Comparison of ENCODE assay signal across 18 mouse cellular contexts in the genomic region with DNA sequence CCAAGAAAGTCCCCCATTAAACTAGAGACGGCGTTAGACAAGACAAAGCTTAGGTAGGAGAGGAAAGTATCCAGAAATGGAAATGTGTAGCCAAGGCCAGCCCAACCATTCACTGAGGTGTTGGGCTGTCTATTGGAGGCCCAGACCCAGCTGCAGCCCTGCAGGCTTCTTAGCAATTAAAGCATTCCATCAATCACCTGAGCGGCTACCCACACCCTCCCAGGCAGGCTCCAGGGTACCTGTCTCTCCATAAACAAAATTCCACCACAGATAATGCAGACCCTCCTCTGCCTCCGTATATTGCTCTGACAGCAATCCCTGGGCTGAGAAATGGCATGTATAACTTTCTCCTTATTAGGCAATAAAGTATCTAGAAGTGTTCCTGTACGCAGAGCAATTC.
DNase-seq lines count a peak whose midpoint lies in the region; ATAC-seq and TF ChIP-seq lines count a peak whose summit lies in the region.
"Had no signal": no experiment of that assay in that cellular context is flagged by ENCODE, and none has a peak within 500 bp of the region (broad histone marks: within the 10 kb centered on the region; RNA-seq: fewer than 3 reads in every experiment).

No protein-coding gene starts in this region.

- peak; percentile 27 for DNase-seq in embryo, embryonic 11 days
- no peak for DNase-seq in embryo, embryonic 10.5 days (ENCODE audit: low spot score)
- no peak for DNase-seq in stomach, postnatal 0 days (ENCODE audit: low spot score)
- DNase-seq in cerebellum, adult 11-12 months: no peak
- DNase-seq in gastrocnemius, postnatal 14 days: no peak
- DNase-seq: adrenal gland, postnatal 10 days; cerebellum, adult 11 months; cerebellum, adult 9-11 months; cerebellum, postnatal 36 days; gastrocnemius, postnatal 25 days; heart, postnatal 36 days had no signal

- H3K27ac ChIP-seq in stomach, embryonic 14.5 days (ENCODE audit: low read length): peak overlapping the region; percentile 74
- H3K27ac ChIP-seq in stomach, postnatal 0 days (replicated peaks): no peak overlapping the region
- H3K27ac ChIP-seq in neural tube, embryonic 15.5 days (replicated peaks): no peak overlapping the region
- H3K27ac ChIP-seq: embryonic facial prominence, embryonic 13.5 days; forebrain, embryonic 12.5 days; hindbrain, embryonic 15.5 days had no signal

- no peak for TF ChIP-seq CTCF in stomach, postnatal 0 days (IDR thresholded peaks at IDR 0.05; ENCODE audit: low read depth)

- H3K4me3 ChIP-seq in stomach, embryonic 14.5 days (ENCODE audit: low read depth, low read length): no peak overlapping the region
- no peak overlapping the region for H3K4me3 ChIP-seq in stomach, postnatal 0 days (ENCODE audit: low read depth, low read length)
- H3K4me3 ChIP-seq in neural tube, embryonic 15.5 days (replicated peaks): no peak overlapping the region
- H3K4me3 ChIP-seq: embryonic facial prominence, embryonic 13.5 days; forebrain, embryonic 12.5 days; heart, embryonic 12.5 days; hindbrain, embryonic 15.5 days had no signal

- H3K27me3 ChIP-seq in stomach, embryonic 14.5 days (ENCODE audit: control insufficient read depth, insufficient read depth, low read length): no peaks in the 10 kb centered on the region
- H3K27me3 ChIP-seq in stomach, postnatal 0 days (ENCODE audit: control insufficient read depth, insufficient read depth, low read length): no peaks in the 10 kb centered on the region
- no peaks in the 10 kb centered on the region for H3K27me3 ChIP-seq in neural tube, embryonic 15.5 days (replicated peaks)
- H3K27me3 ChIP-seq: embryonic facial prominence, embryonic 13.5 days; forebrain, embryonic 12.5 days; heart, embryonic 12.5 days; hindbrain, embryonic 15.5 days had no signal

- H3K9me3 ChIP-seq in stomach, embryonic 14.5 days (ENCODE audit: control insufficient read depth, low read depth, low read length): no peaks in the 10 kb centered on the region
- H3K9me3 ChIP-seq in stomach, postnatal 0 days (ENCODE audit: control insufficient read depth, low read length): no peaks in the 10 kb centered on the region
- H3K9me3 ChIP-seq in neural tube, embryonic 15.5 days (replicated peaks): no peaks in the 10 kb centered on the region
- H3K9me3 ChIP-seq: embryonic facial prominence, embryonic 13.5 days; forebrain, embryonic 12.5 days; heart, embryonic 12.5 days; hindbrain, embryonic 15.5 days had no signal

- intact Hi-C loops in gastrocnemius, postnatal 14 days (cut with DNase I; ENCODE audit: low total_unique reads): no loop called here

- no peak overlapping the region for H3K9ac ChIP-seq in stomach, embryonic 14.5 days (replicated peaks; ENCODE audit: low read depth, low read length)
- no peak overlapping the region for H3K9ac ChIP-seq in stomach, postnatal 0 days (ENCODE audit: low read length)
- no peak overlapping the region for H3K9ac ChIP-seq in neural tube, embryonic 15.5 days (replicated peaks)
- H3K9ac ChIP-seq: embryonic facial prominence, embryonic 13.5 days; forebrain, embryonic 12.5 days; heart, embryonic 12.5 days; hindbrain, embryonic 15.5 days had no signal

- no peak for TF ChIP-seq EP300 in stomach, postnatal 0 days (optimal IDR thresholded peaks at IDR 0.05)

- no peak overlapping the region for H3K4me2 ChIP-seq in stomach, embryonic 14.5 days (replicated peaks; ENCODE audit: low read depth, low read length)
- no peak overlapping the region for H3K4me2 ChIP-seq in stomach, postnatal 0 days (replicated peaks; ENCODE audit: low read depth)
- H3K4me2 ChIP-seq in neural tube, embryonic 15.5 days: no peak overlapping the region
- H3K4me2 ChIP-seq: embryonic facial prominence, embryonic 13.5 days; forebrain, embryonic 12.5 days; heart, embryonic 12.5 days; hindbrain, embryonic 15.5 days had no signal

- no peaks in the 10 kb centered on the region for H3K4me1 ChIP-seq in stomach, embryonic 14.5 days (ENCODE audit: control insufficient read depth, insufficient read depth, low read length)
- H3K4me1 ChIP-seq in stomach, postnatal 0 days (replicated peaks; ENCODE audit: control insufficient read depth, insufficient read depth): no peaks in the 10 kb centered on the region
- H3K4me1 ChIP-seq in neural tube, embryonic 15.5 days: no peaks in the 10 kb centered on the region
- H3K4me1 ChIP-seq: embryonic facial prominence, embryonic 13.5 days; forebrain, embryonic 12.5 days; heart, embryonic 12.5 days; hindbrain, embryonic 15.5 days had no signal

- no peaks in the 10 kb centered on the region for H3K36me3 ChIP-seq in stomach, embryonic 14.5 days (ENCODE audit: control insufficient read depth, insufficient read depth, low read length)
- no peaks in the 10 kb centered on the region for H3K36me3 ChIP-seq in stomach, postnatal 0 days (ENCODE audit: control insufficient read depth, insufficient read depth, low read length)
- H3K36me3 ChIP-seq in neural tube, embryonic 15.5 days: no peaks in the 10 kb centered on the region
- H3K36me3 ChIP-seq: embryonic facial prominence, embryonic 13.5 days; forebrain, embryonic 12.5 days; heart, embryonic 12.5 days; hindbrain, embryonic 15.5 days had no signal

- peak; percentile 62; the same call in 1 of the 2 replicates for ATAC-seq in stomach, embryonic 14.5 days (ENCODE audit: insufficient number of reproducible peaks, insufficient read depth, low FRiP score, low read depth)
- no peak for ATAC-seq in stomach, postnatal 0 days (ENCODE audit: low FRiP score, low TSS enrichment)
- ATAC-seq in neural tube, embryonic 15.5 days (ENCODE audit: low FRiP score): peak; percentile 65; the same call in 1 of the 2 replicates
- ATAC-seq: forebrain, embryonic 16.5 days had no signal

- 31% methylated on average over 5 of the region's 5 CpGs for WGBS in stomach, embryonic 14.5 days
- WGBS in stomach, postnatal 0 days: 35% methylated on average over 5 of the region's 5 CpGs
- 66% methylated on average over 5 of the region's 5 CpGs for WGBS in neural tube, embryonic 15.5 days
